Mouse (Mus musculus) hindbrain, embryonic 13.5 days (tissue): ENCODE measurements around the gene Tstd2. TPM values are rescaled to one million over a fixed set of nuclear protein-coding genes. Genes with fewer than 3 reads are reported as not detected.

Experiments
- ATAC-seq: fragments of 200-750 bp; cut with Nextera tagmentation; 2 replicates; pipeline ENCODE4 v1.8.0; 2017; ENCODE audit warnings: moderate TSS enrichment; ENCODE audit not compliant: low FRiP score
- H3K27ac ChIP-seq: fragments of 300-500 bp; sonication (generic); 2 replicates; pipeline ENCODE4 v1.5.1; 2015; ENCODE audit warnings: inconsistent platforms, mild to moderate bottlenecking, moderate library complexity
- H3K27me3 ChIP-seq: fragments of 300-500 bp; sonication (generic); 2 replicates; pipeline ENCODE4 v1.6.1; 2015; ENCODE audit warnings: mild to moderate bottlenecking, inconsistent platforms
- H3K36me3 ChIP-seq: fragments of 300-500 bp; sonication (generic); 2 replicates; pipeline ENCODE4 v1.6.1; 2015; ENCODE audit warnings: mild to moderate bottlenecking, inconsistent platforms
- H3K4me1 ChIP-seq: fragments of 300-500 bp; sonication (generic); replicated peaks from 2 replicates; pipeline ENCODE4 v1.6.1; 2015; ENCODE audit warnings: inconsistent platforms
- H3K4me2 ChIP-seq: fragments of 300-500 bp; sonication (generic); 2 replicates; pipeline ENCODE4 v1.6.1; 2015; ENCODE audit warnings: inconsistent platforms, mild to moderate bottlenecking, moderate library complexity
- H3K4me3 ChIP-seq: fragments of 300-500 bp; sonication (generic); 2 replicates; pipeline ENCODE4 v1.5.1; 2015; ENCODE audit warnings: mild to moderate bottlenecking, inconsistent platforms
- H3K9ac ChIP-seq: fragments of 300-500 bp; sonication (generic); 2 replicates; pipeline ENCODE4 v1.6.1; 2015; ENCODE audit warnings: mild to moderate bottlenecking, inconsistent platforms
- H3K9me3 ChIP-seq: fragments of 300-500 bp; sonication (generic); 2 replicates; pipeline ENCODE4 v1.6.1; 2016; ENCODE audit warnings: inconsistent platforms
- WGBS: fragments of 180-500 bp; shearing (Covaris S2); methylation state at CpG from one replicate; pipeline ENCODE4 v1.1.7; 2015; 5-methylcytosine and 5-hydroxymethylcytosine counted together
- polyA plus RNA-seq: library from polyadenylated mRNA; unstranded; fragments of >200 nt; fragmentation: Nextera tagmentation; extraction: Ambion mirVana; gene quantifications from 2 replicates; pipeline ENCODE4 v1.2.1, GENCODE M21; 2015

Tstd2 gene
- polyA plus RNA-seq, 1 experiment from 2014 or later: 37.7 TPM

GRCm38 (mm10) chr4:46116544-46117175 lies 21.8 kb downstream of the Tstd2 start:
- H3K9me3 ChIP-seq: no peaks in the 10 kb centered on the region
- no peak overlapping the region for H3K4me3 ChIP-seq
- no peak overlapping the region for H3K4me2 ChIP-seq
- H3K27ac ChIP-seq: no peak overlapping the region
- H3K9ac ChIP-seq: no peak overlapping the region
- no peaks in the 10 kb centered on the region for H3K4me1 ChIP-seq
- ATAC-seq: no peak
- no peaks in the 10 kb centered on the region for H3K27me3 ChIP-seq
- WGBS: 64% methylated on average over 10 of the region's 10 CpGs
- H3K36me3 ChIP-seq: peaks cover 82% of the 10 kb centered on the region

GRCm38 (mm10) chr4:46115308-46115707 lies 23.2 kb downstream of the Tstd2 start:
- peaks cover 4% of the 10 kb centered on the region; the same call in 1 of the 2 replicates for H3K4me1 ChIP-seq
- WGBS: 78% methylated on average over 1 of the region's 1 CpGs
- ATAC-seq: no peak

GRCm38 (mm10) chr4:46111361-46111760 lies 27.1 kb downstream of the Tstd2 start:
- no peak for ATAC-seq
- Histone ChIP-seq H3K9ac (no peak overlapping the region), H3K36me3 (peaks cover 30% of the 10 kb centered on the region), H3K4me2 (no peak overlapping the region), H3K9me3 (no peaks in the 10 kb centered on the region), H3K4me1 (peaks cover 4% of the 10 kb centered on the region; the same call in 1 of the 2 replicates), H3K27me3 (no peaks in the 10 kb centered on the region), H3K4me3 (no peak overlapping the region), H3K27ac (no peak overlapping the region)
- 66% methylated on average over 3 of the region's 3 CpGs for WGBS

More at GRCm38 (mm10) chr4:46115308-46115707, 23.2 kb downstream of the Tstd2 start:
- Histone ChIP-seq H3K36me3 (peaks cover 69% of the 10 kb centered on the region), H3K9me3 (no peaks in the 10 kb centered on the region), H3K27ac (no peak overlapping the region), H3K27me3 (no peaks in the 10 kb centered on the region), H3K4me3 (no peak overlapping the region), H3K9ac (no peak overlapping the region), H3K4me2 (no peak overlapping the region)

GRCm38 (mm10) chr4:46110084-46110483 lies 28.4 kb downstream of the Tstd2 start:
- peaks cover 4% of the 10 kb centered on the region; the same call in 1 of the 2 replicates for H3K4me1 ChIP-seq
- no peak overlapping the region for H3K4me2 ChIP-seq
- H3K27me3 ChIP-seq: no peaks in the 10 kb centered on the region
- no peak overlapping the region for H3K27ac ChIP-seq
- H3K9me3 ChIP-seq: no peaks in the 10 kb centered on the region
- H3K36me3 ChIP-seq: peaks cover 18% of the 10 kb centered on the region
- WGBS: 88% methylated on average over 8 of the region's 8 CpGs
- no peak for ATAC-seq
- no peak overlapping the region for H3K9ac ChIP-seq
- H3K4me3 ChIP-seq: no peak overlapping the region

- H3K4me1 ChIP-seq: peaks cover 10% of the 10 kb centered on the region
- H3K27me3 ChIP-seq: no peaks in the 10 kb centered on the region
- H3K4me3 ChIP-seq: no peak overlapping the region
- no peaks in the 10 kb centered on the region for H3K36me3 ChIP-seq
- no peak overlapping the region for H3K27ac ChIP-seq
- WGBS: 93% methylated on average over 10 of the region's 10 CpGs
- H3K9me3 ChIP-seq: no peaks in the 10 kb centered on the region
- no peak for ATAC-seq
- no peak overlapping the region for H3K9ac ChIP-seq
- no peak overlapping the region for H3K4me2 ChIP-seq
These were observed 36.3 kb downstream of the Tstd2 start for GRCm38 (mm10) chr4:46102078-46102769.

- Histone ChIP-seq H3K4me3 (no peak overlapping the region), H3K9me3 (no peaks in the 10 kb centered on the region), H3K9ac (no peak overlapping the region), H3K4me2 (no peak overlapping the region), H3K36me3 (no peaks in the 10 kb centered on the region), H3K4me1 (peaks cover 10% of the 10 kb centered on the region), H3K27ac (peak overlapping the region; percentile 58; the same call in 1 of the 2 replicates), H3K27me3 (no peaks in the 10 kb centered on the region)
- no peak for ATAC-seq
- 35% methylated on average over 14 of the region's 14 CpGs for WGBS
These were observed 37.2 kb downstream of the Tstd2 start for GRCm38 (mm10) chr4:46101211-46101711.

- H3K9ac ChIP-seq: no peak overlapping the region; the same call in 1 of the 2 replicates
- no peak overlapping the region for H3K4me2 ChIP-seq
- H3K9me3 ChIP-seq: no peaks in the 10 kb centered on the region
- no peaks in the 10 kb centered on the region for H3K36me3 ChIP-seq
- peak overlapping the region; percentile 58; the same call in 1 of the 2 replicates for H3K27ac ChIP-seq
- no peaks in the 10 kb centered on the region for H3K27me3 ChIP-seq
- no peak overlapping the region for H3K4me3 ChIP-seq
- 70% methylated on average over 7 of the region's 7 CpGs for WGBS
- no peak for ATAC-seq
- peaks cover 10% of the 10 kb centered on the region for H3K4me1 ChIP-seq
These were observed 38.0 kb downstream of the Tstd2 start for GRCm38 (mm10) chr4:46100539-46100938.

- no peaks in the 10 kb centered on the region for H3K9me3 ChIP-seq
- no peak overlapping the region for H3K4me3 ChIP-seq
- no peak overlapping the region for H3K9ac ChIP-seq
- H3K27ac ChIP-seq: no peak overlapping the region
- H3K4me1 ChIP-seq: peaks cover 12% of the 10 kb centered on the region
- WGBS: 79% methylated on average over 9 of the region's 9 CpGs
- no peak for ATAC-seq
- no peaks in the 10 kb centered on the region for H3K36me3 ChIP-seq
- H3K27me3 ChIP-seq: no peaks in the 10 kb centered on the region
- no peak overlapping the region for H3K4me2 ChIP-seq
These were observed 39.4 kb downstream of the Tstd2 start for GRCm38 (mm10) chr4:46099132-46099531.

GRCm38 (mm10) chr4:46097591-46097990 lies 40.9 kb downstream of the Tstd2 start:
- Histone ChIP-seq H3K4me1 (peaks cover 21% of the 10 kb centered on the region), H3K36me3 (no peaks in the 10 kb centered on the region), H3K9ac (no peak overlapping the region), H3K27me3 (no peaks in the 10 kb centered on the region), H3K4me2 (no peak overlapping the region), H3K27ac (no peak overlapping the region), H3K4me3 (no peak overlapping the region), H3K9me3 (no peaks in the 10 kb centered on the region)
- WGBS: 98% methylated on average over 2 of the region's 2 CpGs
- ATAC-seq: no peak

GRCm38 (mm10) chr4:46096546-46096945 lies 41.9 kb downstream of the Tstd2 start:
- Histone ChIP-seq H3K9ac (no peak overlapping the region), H3K36me3 (no peaks in the 10 kb centered on the region), H3K27ac (no peak overlapping the region), H3K4me2 (no peak overlapping the region), H3K27me3 (no peaks in the 10 kb centered on the region), H3K4me1 (peaks cover 24% of the 10 kb centered on the region), H3K9me3 (no peaks in the 10 kb centered on the region), H3K4me3 (no peak overlapping the region)
- no peak for ATAC-seq
- 90% methylated on average over 7 of the region's 7 CpGs for WGBS

GRCm38 (mm10) chr4:46095826-46096159 lies 42.7 kb downstream of the Tstd2 start:
- no peaks in the 10 kb centered on the region for H3K27me3 ChIP-seq
- no peaks in the 10 kb centered on the region for H3K36me3 ChIP-seq
- H3K4me1 ChIP-seq: peaks cover 19% of the 10 kb centered on the region
- ATAC-seq: no peak
- no peak overlapping the region for H3K4me3 ChIP-seq
- no peak overlapping the region for H3K9ac ChIP-seq
- H3K9me3 ChIP-seq: no peaks in the 10 kb centered on the region
- H3K27ac ChIP-seq: 0 out of 2 replicates have a peak overlapping the region, but pooled peaks have one; percentile 27
- no peak overlapping the region for H3K4me2 ChIP-seq
- WGBS: 94% methylated on average over 3 of the region's 3 CpGs

GRCm38 (mm10) chr4:46094916-46095825 lies 43.3 kb downstream of the Tstd2 start:
- Histone ChIP-seq H3K36me3 (no peaks in the 10 kb centered on the region), H3K4me1 (peaks cover 15% of the 10 kb centered on the region), H3K9me3 (no peaks in the 10 kb centered on the region), H3K27me3 (no peaks in the 10 kb centered on the region), H3K9ac (no peak overlapping the region), H3K4me3 (no peak overlapping the region), H3K4me2 (no peak overlapping the region), H3K27ac (peak overlapping the region; percentile 27; the same call in 1 of the 2 replicates)
- ATAC-seq: peak; percentile 44; the same call in 1 of the 2 replicates
- WGBS: 63% methylated on average over 15 of the region's 15 CpGs
